Comparison of ENCODE assay signal across 8 mouse cellular contexts in genomic region chr16:33966538-33967282, GRCm38 (mm10). TPM values are rescaled to one million over a fixed set of nuclear protein-coding genes. Genes with fewer than 3 reads are reported as not detected.
DNase-seq lines count a peak whose midpoint lies in the region; ATAC-seq and TF ChIP-seq lines count a peak whose summit lies in the region.

Umps (minus strand) TSS chr16:33967038.

- in situ Hi-C loops in CH12.LX (cut with MboI; ENCODE audit: low pct_ligation_motif_present, low pct_unique_long_range_greater_than_20kb, low sequenced_read_pairs) = loop anchor here (25.0 kb wide), 3 partner anchors 404 to 779 kb away; partner anchors contain the start of gene Osbpl11

- no peaks in the 10 kb centered on the region for H3K27me3 ChIP-seq in CH12.LX (replicated peaks)
- no peaks in the 10 kb centered on the region for H3K27me3 ChIP-seq in forebrain, embryonic 11.5 days (ENCODE audit: control insufficient read depth, insufficient read depth, low read length)
- H3K27me3 ChIP-seq in heart, embryonic 16.5 days (ENCODE audit: control insufficient read depth, insufficient read depth, low read length) = no peaks in the 10 kb centered on the region
- no peaks in the 10 kb centered on the region for H3K27me3 ChIP-seq in liver, embryonic 15.5 days
- H3K27me3 ChIP-seq in neural tube, embryonic 11.5 days (ENCODE audit: control insufficient read depth, insufficient read depth, low read length) = no peaks in the 10 kb centered on the region
- no peaks in the 10 kb centered on the region for H3K27me3 ChIP-seq in stomach, embryonic 16.5 days (ENCODE audit: control insufficient read depth, insufficient read depth, low read length)

- H3K4me1 ChIP-seq in CH12.LX (ENCODE audit: control insufficient read depth in 1 of 2, insufficient read depth in 2 of 2) = peaks cover 0 to 22% of the 10 kb centered on the region in 2 experiments; a peak in 2 of 4 replicates
- H3K4me1 ChIP-seq in forebrain, embryonic 11.5 days (replicated peaks; ENCODE audit: control insufficient read depth, insufficient read depth, low read length) = peaks cover 9% of the 10 kb centered on the region; the same call in 1 of the 2 replicates
- H3K4me1 ChIP-seq in heart, embryonic 16.5 days (ENCODE audit: control insufficient read depth, insufficient read depth, low read length) = peaks cover 10% of the 10 kb centered on the region
- H3K4me1 ChIP-seq in liver, embryonic 15.5 days (replicated peaks) = peaks cover 31% of the 10 kb centered on the region
- peaks cover 4% of the 10 kb centered on the region; the same call in 1 of the 2 replicates for H3K4me1 ChIP-seq in neural tube, embryonic 11.5 days (ENCODE audit: control insufficient read depth, insufficient read depth, low read length)
- H3K4me1 ChIP-seq in stomach, embryonic 16.5 days (ENCODE audit: control insufficient read depth, insufficient read depth, low read length) = peaks cover 18% of the 10 kb centered on the region

- dilution Hi-C loops in CH12.LX (cut with MboI; ENCODE audit: extremely low pct_ligation_motif_present, extremely low pct_unique_long_range_greater_than_20kb, low sequenced_read_pairs) = no loop called here

- TF ChIP-seq POLR2A in CH12.LX (IDR thresholded peaks at IDR 0.05; ENCODE audit: low read depth, low read length) = peak; percentile 96

- TF ChIP-seq CTCF in CH12.LX (conservative IDR thresholded peaks at IDR 0.05 in 1 of 2, IDR thresholded peaks at IDR 0.05 in 1 of 2; ENCODE audit: low read depth in 2 of 2, low read length in 2 of 2) = no peak

- peaks cover 46% of the 10 kb centered on the region for H3K79me2 ChIP-seq in CH12.LX (replicated peaks; ENCODE audit: control insufficient read depth, extremely low read depth, insufficient read depth, poor library complexity, severe bottlenecking)

- no peak for TF ChIP-seq RAD21 in CH12.LX (IDR thresholded peaks at IDR 0.05; ENCODE audit: low read depth, low read length)

- peak; percentile 91 for ATAC-seq in forebrain, embryonic 11.5 days (replicated peaks; ENCODE audit: low FRiP score)
- peak; percentile 88 for ATAC-seq in heart, embryonic 16.5 days (replicated peaks; ENCODE audit: extremely low read depth, insufficient read depth, low FRiP score)
- ATAC-seq in liver, embryonic 15.5 days (ENCODE audit: insufficient read depth) = peak; percentile 80
- peak; percentile 90 for ATAC-seq in neural tube, embryonic 11.5 days (ENCODE audit: insufficient read depth, low FRiP score, low TSS enrichment)
- peak; percentile 86 for ATAC-seq in stomach, embryonic 16.5 days (ENCODE audit: insufficient read depth, low FRiP score)

- peaks cover 14 to 26% of the 10 kb centered on the region in 2 experiments for H3K36me3 ChIP-seq in CH12.LX (replicated peaks in 1 of 2; ENCODE audit: control insufficient read depth in 1 of 2, insufficient read depth in 1 of 2, low read length in 1 of 2)
- peaks cover 8% of the 10 kb centered on the region for H3K36me3 ChIP-seq in forebrain, embryonic 11.5 days (ENCODE audit: control insufficient read depth, insufficient read depth, low read length)
- H3K36me3 ChIP-seq in heart, embryonic 16.5 days (ENCODE audit: control insufficient read depth, insufficient read depth) = peaks cover 9% of the 10 kb centered on the region
- peaks cover 18% of the 10 kb centered on the region for H3K36me3 ChIP-seq in liver, embryonic 15.5 days (replicated peaks)
- H3K36me3 ChIP-seq in neural tube, embryonic 11.5 days (ENCODE audit: control insufficient read depth, insufficient read depth, low read length) = peaks cover 1% of the 10 kb centered on the region
- peaks cover 7% of the 10 kb centered on the region; the same call in 1 of the 2 replicates for H3K36me3 ChIP-seq in stomach, embryonic 16.5 days (ENCODE audit: control insufficient read depth, insufficient read depth, low read length)

- peak within 1 kb of the TSS; percentile 1; the same call in 1 of the 2 replicates for H3K27ac ChIP-seq in CH12.LX (ENCODE audit: insufficient read depth, low read depth)
- peak within 1 kb of the TSS; percentile 12; the same call in 1 of the 2 replicates for H3K27ac ChIP-seq in forebrain, embryonic 11.5 days (ENCODE audit: low read depth, low read length)
- peak within 1 kb of the TSS; percentile 74 for H3K27ac ChIP-seq in heart, embryonic 16.5 days (ENCODE audit: low read length)
- H3K27ac ChIP-seq in liver, embryonic 15.5 days (replicated peaks) = peak within 1 kb of the TSS; percentile 54
- H3K27ac ChIP-seq in neural tube, embryonic 11.5 days (ENCODE audit: low read depth, low read length) = no peak within 1 kb of the TSS
- peak within 1 kb of the TSS; percentile 79 for H3K27ac ChIP-seq in stomach, embryonic 16.5 days (ENCODE audit: low read length)

- no peak for TF ChIP-seq EP300 in CH12.LX (IDR thresholded peaks at IDR 0.05; ENCODE audit: low read length)

- peak within 1 kb of the TSS; percentile 79 for H3K9ac ChIP-seq in CH12.LX (ENCODE audit: insufficient read depth, low read depth)
- H3K9ac ChIP-seq in forebrain, embryonic 11.5 days (ENCODE audit: low read length) = peak within 1 kb of the TSS; percentile 94
- H3K9ac ChIP-seq in heart, embryonic 16.5 days (ENCODE audit: low read length) = peak within 1 kb of the TSS; percentile 93
- peak within 1 kb of the TSS; percentile 87 for H3K9ac ChIP-seq in liver, embryonic 15.5 days
- H3K9ac ChIP-seq in neural tube, embryonic 11.5 days (ENCODE audit: low read length) = peak within 1 kb of the TSS; percentile 70
- H3K9ac ChIP-seq in stomach, embryonic 16.5 days (ENCODE audit: low read length) = peak within 1 kb of the TSS; percentile 93

- H3K9me3 ChIP-seq in CH12.LX (replicated peaks; ENCODE audit: low read length) = no peaks in the 10 kb centered on the region
- H3K9me3 ChIP-seq in forebrain, embryonic 11.5 days (ENCODE audit: control insufficient read depth, low read length) = no peaks in the 10 kb centered on the region
- no peaks in the 10 kb centered on the region for H3K9me3 ChIP-seq in heart, embryonic 16.5 days (replicated peaks; ENCODE audit: control insufficient read depth, low read length)
- no peaks in the 10 kb centered on the region for H3K9me3 ChIP-seq in liver, embryonic 15.5 days (replicated peaks)
- no peaks in the 10 kb centered on the region for H3K9me3 ChIP-seq in neural tube, embryonic 11.5 days (ENCODE audit: control insufficient read depth, low read length)
- no peaks in the 10 kb centered on the region for H3K9me3 ChIP-seq in stomach, embryonic 16.5 days (replicated peaks; ENCODE audit: control insufficient read depth, low read length)

- peak within 1 kb of the TSS; percentile 70 to 95 (median 81) for H3K4me3 ChIP-seq in CH12.LX (replicated peaks in 1 of 3; ENCODE audit: low read depth in 2 of 3, low read length in 2 of 3, poor library complexity in 1 of 3)
- peak within 1 kb of the TSS; percentile 84 for H3K4me3 ChIP-seq in forebrain, embryonic 11.5 days (ENCODE audit: low read depth, low read length)
- peak within 1 kb of the TSS; percentile 98 for H3K4me3 ChIP-seq in heart, embryonic 16.5 days (ENCODE audit: low read length)
- H3K4me3 ChIP-seq in liver, embryonic 15.5 days (replicated peaks) = peak within 1 kb of the TSS; percentile 90
- peak within 1 kb of the TSS; percentile 64 for H3K4me3 ChIP-seq in neural tube, embryonic 11.5 days (ENCODE audit: low read depth, low read length)
- H3K4me3 ChIP-seq in stomach, embryonic 16.5 days (replicated peaks; ENCODE audit: low read length) = peak within 1 kb of the TSS; percentile 93

- 2% methylated on average over 44 of the region's 44 CpGs for WGBS in forebrain, embryonic 11.5 days
- WGBS in heart, embryonic 16.5 days = 1% methylated on average over 44 of the region's 44 CpGs
- under 1% methylated on average over 44 of the region's 44 CpGs for whole genome bisulfite sequencing in liver, embryonic 15.5 days (ENCODE audit: insufficient replicate concordance)
- whole genome bisulfite sequencing in neural tube, embryonic 11.5 days = 2% methylated on average over 44 of the region's 44 CpGs
- WGBS in stomach, embryonic 16.5 days = under 1% methylated on average over 44 of the region's 44 CpGs

- peak; percentile 90 for DNase-seq in CH12.LX (ENCODE audit: extremely low read depth)
- DNase-seq in c-Kit-positive CD71-negative TER-119-negative erythroid progenitor cells, embryonic 14.5 days (ENCODE audit: low read depth) = peak; percentile 76
- peak; percentile 92 for DNase-seq in forebrain, embryonic 11.5 days (ENCODE audit: low spot score)
- peak; percentile 80 to 90 for DNase-seq in kidney, postnatal 36 days
- DNase-seq in neural tube, embryonic 11.5 days (ENCODE audit: low spot score) = peak; percentile 93

- peak within 1 kb of the TSS; percentile 73 for H3K4me2 ChIP-seq in CH12.LX (ENCODE audit: insufficient read depth, low read depth, poor library complexity, severe bottlenecking)
- peak within 1 kb of the TSS; percentile 64 for H3K4me2 ChIP-seq in forebrain, embryonic 11.5 days (ENCODE audit: low read depth, low read length, severe bottlenecking)
- peak within 1 kb of the TSS; percentile 96 for H3K4me2 ChIP-seq in heart, embryonic 16.5 days (ENCODE audit: low read depth, low read length)
- H3K4me2 ChIP-seq in liver, embryonic 15.5 days = peak within 1 kb of the TSS; percentile 88
- peak within 1 kb of the TSS; percentile 67 for H3K4me2 ChIP-seq in neural tube, embryonic 11.5 days (ENCODE audit: low read depth)
- peak within 1 kb of the TSS; percentile 74 for H3K4me2 ChIP-seq in stomach, embryonic 16.5 days (ENCODE audit: low read depth, low read length)

TF ChIP-seq in CH12.LX, 34 proteins besides CTCF, POLR2A, EP300 and RAD21 (continues in another document):
- TF ChIP-seq GABPA (IDR thresholded peaks at IDR 0.05; ENCODE audit: insufficient replicate concordance, low read depth, low read length) (no peak), ETS1 (conservative IDR thresholded peaks at IDR 0.05; ENCODE audit: low read depth, low read length) (peak; percentile 44), MYC (IDR thresholded peaks at IDR 0.05; ENCODE audit: low read depth, low read length) (peak; percentile 92), MAFK (IDR thresholded peaks at IDR 0.05; ENCODE audit: insufficient replicate concordance, low read length) (no peak), USF1 (IDR thresholded peaks at IDR 0.05; ENCODE audit: low read depth, low read length) (no peak), BHLHE40 (IDR thresholded peaks at IDR 0.05; ENCODE audit: low read depth, low read length) (peak; percentile 55), ZNF384 (IDR thresholded peaks at IDR 0.05; ENCODE audit: low read depth, low read length) (0 out of 2 replicates have a peak, but pooled peaks have one; percentile 5), E2F4 (IDR thresholded peaks at IDR 0.05; ENCODE audit: insufficient replicate concordance, low read depth, low read length) (peak; percentile 41; the same call in 1 of the 2 replicates)

RNA-seq across cellular contexts. Expression of gene Umps, which starts in this region (rescaled TPM):
- total RNA-seq in CH12.LX (2012; rRNA removed) (115 and 161 TPM in 2 replicates), CH12.LX (2014; rRNA removed) (165 and 173 TPM in 2 replicates)
- polyA plus RNA-seq in CH12.LX (2012; ENCODE audit: insufficient read length, low read depth) = 155 and 161 TPM in 2 replicates
- polyA plus RNA-seq in forebrain, embryonic 11.5 days (2014; fragmentation: Nextera tagmentation; extraction: Ambion mirVana) = 77.4 and 79.9 TPM in 2 replicates
- polyA plus RNA-seq in heart, embryonic 16.5 days (2015; fragmentation: Nextera tagmentation; extraction: Ambion mirVana) = 29.4 and 30.7 TPM in 2 replicates
- polyA plus RNA-seq in liver, embryonic 15.5 days (2015; fragmentation: Nextera tagmentation; extraction: Ambion mirVana) = 34.0 and 35.1 TPM in 2 replicates
- 65.7 and 66.5 TPM in 2 replicates for polyA plus RNA-seq in neural tube, embryonic 11.5 days (2014; fragmentation: Nextera tagmentation; extraction: Ambion mirVana)
- polyA plus RNA-seq in stomach, embryonic 16.5 days (2015; fragmentation: Nextera tagmentation; extraction: Ambion mirVana) = 53.5 and 54.5 TPM in 2 replicates
